Mouse (Mus musculus) telencephalon, adult 2 months (tissue): ENCODE data around the gene Zfp691.

ENCODE experiments used
- DNase-seq: peaks from one replicate; pipeline ENCODE4 v3.0.0-alpha.2; 2011; ENCODE audit warnings: low read depth, low spot score

Gene Zfp691

GRCm38 (mm10) chr4:119167663-119168062 is 6.3 kb downstream of the Zfp691 start:
- DNase-seq = peak; percentile 66

GRCm38 (mm10) chr4:119167068-119167467 is 6.9 kb downstream of the Zfp691 start:
- DNase-seq = no peak

- no peak for DNase-seq
Observed at GRCm38 (mm10) chr4:119165916-119166315, 8.1 kb downstream of the Zfp691 start.

- DNase-seq = no peak
Observed at GRCm38 (mm10) chr4:119162990-119163389, 11.0 kb downstream of the Zfp691 start.

GRCm38 (mm10) chr4:119161358-119161757 is 12.6 kb downstream of the Zfp691 start:
- no peak for DNase-seq

- DNase-seq = no peak
Observed at GRCm38 (mm10) chr4:119157891-119158290, 16.1 kb downstream of the Zfp691 start.

GRCm38 (mm10) chr4:119157186-119157585 is 16.8 kb downstream of the Zfp691 start:
- DNase-seq = no peak

GRCm38 (mm10) chr4:119148741-119149140 is 25.3 kb downstream of the Zfp691 start:
- DNase-seq = no peak

- no peak for DNase-seq
Observed at GRCm38 (mm10) chr4:119147347-119147746, 26.6 kb downstream of the Zfp691 start.

GRCm38 (mm10) chr4:119146816-119147215 is 27.2 kb downstream of the Zfp691 start:
- no peak for DNase-seq

GRCm38 (mm10) chr4:119142230-119142871 is 31.6 kb downstream of the Zfp691 start:
- DNase-seq = no peak

- DNase-seq = no peak
Observed at GRCm38 (mm10) chr4:119141191-119141590, 32.8 kb downstream of the Zfp691 start.

GRCm38 (mm10) chr4:119140126-119140525 is 33.9 kb downstream of the Zfp691 start:
- DNase-seq = no peak

GRCm38 (mm10) chr4:119138776-119139175 is 35.2 kb downstream of the Zfp691 start:
- no peak for DNase-seq

GRCm38 (mm10) chr4:119138171-119138570 is 35.8 kb downstream of the Zfp691 start:
- peak; percentile 52 for DNase-seq

- DNase-seq = no peak
Observed at GRCm38 (mm10) chr4:119137313-119137712, 36.7 kb downstream of the Zfp691 start.

- no peak for DNase-seq
Observed at GRCm38 (mm10) chr4:119133860-119134259, 40.1 kb downstream of the Zfp691 start.

GRCm38 (mm10) chr4:119133306-119133705 is 40.7 kb downstream of the Zfp691 start:
- no peak for DNase-seq

- DNase-seq = no peak
Observed at GRCm38 (mm10) chr4:119131189-119131910, 42.6 kb downstream of the Zfp691 start.

- no peak for DNase-seq
Observed at GRCm38 (mm10) chr4:119129096-119129495, 44.9 kb downstream of the Zfp691 start.

GRCm38 (mm10) chr4:119128547-119128946 is 45.4 kb downstream of the Zfp691 start:
- DNase-seq = no peak

GRCm38 (mm10) chr4:119127229-119127628 is 46.8 kb downstream of the Zfp691 start:
- no peak for DNase-seq

- DNase-seq = no peak
Observed at GRCm38 (mm10) chr4:119125577-119126270, 48.3 kb downstream of the Zfp691 start.
